Mouse (Mus musculus) adrenal gland, postnatal 10 days (tissue): ENCODE measurements around the gene Pkd1l2. TPM values are rescaled to one million over a fixed set of nuclear protein-coding genes. Genes with fewer than 3 reads are reported as not detected.

ENCODE experiments used
- DNase-seq: peaks from one replicate; pipeline ENCODE4 v3.0.0; 2021; ENCODE audit warnings: mixed read lengths
- total RNA-seq, 2 experiments: library from RNA; stranded (reverse); gene quantifications; 2 replicates each; pipeline ENCODE4 v1.2.3; 2021

Gene Pkd1l2
- total RNA-seq, 2 experiments from 2014 or later = 0.36 to 0.94 TPM

DNA sequence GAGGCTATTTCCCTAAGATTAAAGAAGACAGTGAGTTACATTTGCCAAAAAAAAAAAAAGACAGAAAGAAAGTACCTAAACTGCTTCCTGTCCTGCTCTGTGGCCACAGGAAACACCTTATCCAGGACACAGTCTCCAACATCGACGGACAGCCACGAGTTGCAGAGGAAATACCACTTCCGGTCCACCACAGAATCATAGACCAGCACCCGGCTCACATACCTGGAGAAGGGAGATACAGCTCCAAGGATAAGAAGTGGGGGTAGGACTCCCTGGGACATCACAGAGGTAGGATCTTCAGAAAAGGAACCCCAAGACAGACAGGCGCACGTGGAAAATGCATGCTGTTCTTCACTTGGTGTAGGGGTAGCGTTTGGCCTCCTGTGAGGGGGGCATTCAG lies 49.6 kb downstream of the Pkd1l2 start:
- no peak for DNase-seq

DNA sequence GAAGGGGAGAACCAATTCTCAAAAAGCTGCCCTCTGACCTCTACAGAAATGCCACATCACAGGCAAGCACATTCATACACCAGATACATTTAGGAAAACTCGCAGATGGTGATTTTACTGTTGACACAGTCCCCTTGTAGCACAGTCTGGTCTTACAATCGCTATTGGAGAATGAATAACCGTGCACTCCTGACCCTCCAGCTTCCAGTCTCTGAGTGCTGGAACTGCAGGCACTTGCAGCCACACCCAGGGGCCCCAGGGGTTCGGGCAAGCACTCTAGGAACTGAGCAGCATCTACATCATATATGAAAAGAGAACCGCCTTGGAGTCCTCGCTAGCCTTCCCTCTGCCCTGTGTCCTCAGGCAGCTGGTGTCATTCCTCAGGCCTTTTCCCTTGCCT lies 50.8 kb downstream of the Pkd1l2 start:
- no peak for DNase-seq

DNA sequence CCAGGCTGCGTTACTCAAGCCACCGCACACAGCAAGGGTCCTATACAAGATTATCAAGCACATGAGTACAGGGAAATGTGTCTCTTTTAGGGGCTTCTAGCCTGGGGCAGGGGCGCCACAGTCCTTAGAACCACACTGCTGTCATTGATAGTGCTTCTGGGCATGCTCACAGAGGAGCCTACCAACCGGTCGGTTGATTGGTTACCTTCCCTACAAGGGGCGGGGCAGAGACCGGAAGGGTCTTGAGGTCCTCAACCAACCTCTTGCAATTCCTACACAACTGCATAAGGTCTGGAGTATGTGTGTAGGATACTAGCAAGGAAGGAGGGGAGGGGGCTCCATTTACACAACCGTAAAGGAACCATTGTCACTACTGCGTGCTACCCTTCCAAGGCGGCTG lies 53.6 kb downstream of the Pkd1l2 start:
- DNase-seq = no peak

DNA sequence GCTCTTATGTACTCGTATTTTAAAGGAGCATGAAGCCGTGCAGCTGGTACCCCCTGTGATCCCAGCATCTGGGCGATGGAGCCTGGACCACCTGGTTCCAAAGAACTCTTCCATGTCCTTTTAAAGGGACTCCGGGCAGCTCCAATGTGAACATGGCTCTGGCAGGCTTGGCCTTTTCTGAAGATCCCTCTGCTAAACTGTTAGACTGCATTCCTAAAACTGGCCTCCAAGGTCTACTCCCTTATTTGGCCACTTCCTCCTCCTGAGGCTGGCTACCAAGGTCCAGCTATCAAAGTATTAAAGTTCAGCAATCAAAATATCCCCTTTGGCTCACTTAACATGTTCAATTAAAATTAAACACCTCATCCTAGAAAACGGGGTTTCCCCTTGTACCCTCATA lies 54.6 kb downstream of the Pkd1l2 start:
- no peak for DNase-seq

DNA sequence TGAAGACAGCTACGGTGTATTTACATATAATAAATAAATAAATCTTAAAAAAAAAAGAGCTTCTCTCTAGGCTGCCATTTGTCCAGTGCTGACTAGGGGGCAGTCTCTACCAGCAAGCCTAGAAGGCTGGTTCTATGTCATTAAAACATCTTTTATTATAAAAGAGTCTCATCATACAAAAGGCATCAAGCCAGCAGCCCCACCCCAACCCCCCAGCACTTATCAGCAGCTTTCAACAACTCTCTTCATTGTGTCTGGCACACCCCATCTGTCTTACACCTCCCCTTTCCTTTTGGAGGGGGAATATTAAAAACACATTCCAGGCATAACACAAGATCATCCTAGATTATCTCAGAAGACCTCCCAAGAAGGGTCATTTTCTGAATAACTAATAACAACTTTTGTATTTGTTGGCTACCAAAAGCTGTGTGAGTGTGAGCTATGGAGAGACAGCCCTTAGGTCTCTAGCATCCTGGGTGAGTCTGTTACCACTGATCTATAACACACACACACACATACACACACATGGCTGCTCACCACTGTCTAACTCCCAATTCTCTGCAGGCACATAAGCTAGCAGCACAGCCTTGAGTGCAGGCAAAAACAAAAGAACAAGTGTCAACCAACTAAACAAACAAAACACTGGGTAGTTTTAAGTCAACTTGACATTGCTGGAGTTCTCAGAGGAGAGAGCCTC lies 59.8 kb downstream of the Pkd1l2 start:
- DNase-seq = no peak

DNA sequence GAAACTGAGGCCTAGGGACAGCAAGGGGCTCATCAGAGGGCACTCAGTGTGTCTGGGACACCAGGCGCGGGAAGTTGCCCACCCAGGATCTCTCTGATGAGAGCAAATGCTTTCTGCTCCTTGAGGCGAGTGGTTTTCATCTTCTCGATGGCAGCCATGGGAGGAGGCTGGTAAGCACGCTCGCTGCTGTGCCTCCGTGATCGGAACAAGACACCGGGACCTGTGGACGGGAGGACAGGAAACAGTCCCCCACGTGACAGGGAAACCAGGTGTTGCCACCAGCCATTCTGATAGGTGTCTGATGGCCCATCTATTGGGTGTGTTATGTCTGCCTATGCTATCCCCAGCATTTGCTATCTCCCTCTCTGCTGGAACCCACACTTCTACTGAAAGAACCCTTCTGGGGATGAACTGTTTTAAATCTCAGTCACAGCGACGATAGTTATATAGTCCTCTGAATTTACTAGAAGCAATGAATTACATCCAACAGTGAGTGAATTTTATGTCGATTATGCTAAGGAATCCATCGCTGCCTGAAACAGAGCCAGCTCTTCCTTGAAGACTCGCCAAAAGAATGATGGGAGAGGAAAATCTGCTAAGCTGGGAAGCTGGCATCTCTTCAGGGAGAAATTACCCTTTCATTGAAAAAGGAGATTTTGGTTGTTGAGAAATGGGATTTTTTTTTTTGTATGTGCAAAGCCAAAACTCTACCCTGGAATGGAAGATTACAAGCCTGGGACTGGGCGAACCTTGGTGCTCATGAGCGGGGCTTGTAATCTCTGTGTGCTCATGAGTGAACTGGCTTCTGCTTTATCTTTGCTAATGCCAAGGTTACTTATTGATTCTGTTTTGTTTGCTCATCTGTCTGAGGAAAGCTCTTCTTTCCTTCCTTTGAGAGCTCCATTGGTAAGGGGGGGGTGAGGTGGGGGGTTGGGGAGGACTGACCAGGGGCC lies 62.6 kb downstream of the Pkd1l2 start:
- DNase-seq = no peak

GRCm38 (mm10) chr8:117017896-117018295 lies 64.4 kb downstream of the Pkd1l2 start:
- DNase-seq = no peak

DNA sequence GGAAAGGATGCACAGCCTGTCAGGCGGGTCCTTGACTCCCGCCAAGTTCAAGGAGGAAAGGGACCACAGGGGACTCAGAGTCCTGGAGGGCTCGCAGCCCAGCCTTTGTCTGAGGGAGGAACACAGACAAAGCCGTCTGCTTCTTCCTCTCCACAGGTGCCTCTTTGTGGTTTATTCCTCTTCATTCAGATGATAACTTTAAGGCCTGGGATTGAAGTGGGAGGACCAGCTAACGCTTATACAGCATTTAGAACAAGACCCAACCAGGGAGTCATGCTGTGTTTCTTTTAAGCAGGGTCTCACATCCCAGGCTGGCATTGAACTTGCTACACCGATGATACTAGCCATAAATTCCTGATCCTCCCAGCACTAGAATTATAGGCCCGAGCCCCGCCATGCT lies 65.2 kb downstream of the Pkd1l2 start:
- no peak for DNase-seq

- no peak for DNase-seq
Observed at GRCm38 (mm10) chr8:117015670-117016069, 66.6 kb downstream of the Pkd1l2 start.

DNA sequence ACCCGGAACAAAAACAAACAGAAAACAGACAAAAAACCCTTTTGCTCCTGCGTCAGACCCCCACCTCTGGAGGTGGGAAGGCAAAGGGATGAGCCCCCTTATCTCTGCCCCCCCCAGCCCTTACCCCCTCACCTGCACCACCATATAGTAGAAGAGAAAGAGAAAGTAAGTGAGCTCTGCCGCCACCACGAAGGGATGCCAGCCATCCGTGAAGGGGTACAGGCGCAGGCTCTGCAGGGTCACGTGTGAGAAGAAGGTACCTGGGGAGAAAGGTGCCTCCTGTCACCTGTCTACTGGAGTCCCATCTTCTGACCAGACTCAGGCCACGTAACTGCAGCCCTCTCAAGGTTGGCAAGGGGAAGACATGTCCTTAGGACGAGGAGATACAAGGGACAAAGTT lies 70.9 kb downstream of the Pkd1l2 start:
- DNase-seq = no peak

DNA sequence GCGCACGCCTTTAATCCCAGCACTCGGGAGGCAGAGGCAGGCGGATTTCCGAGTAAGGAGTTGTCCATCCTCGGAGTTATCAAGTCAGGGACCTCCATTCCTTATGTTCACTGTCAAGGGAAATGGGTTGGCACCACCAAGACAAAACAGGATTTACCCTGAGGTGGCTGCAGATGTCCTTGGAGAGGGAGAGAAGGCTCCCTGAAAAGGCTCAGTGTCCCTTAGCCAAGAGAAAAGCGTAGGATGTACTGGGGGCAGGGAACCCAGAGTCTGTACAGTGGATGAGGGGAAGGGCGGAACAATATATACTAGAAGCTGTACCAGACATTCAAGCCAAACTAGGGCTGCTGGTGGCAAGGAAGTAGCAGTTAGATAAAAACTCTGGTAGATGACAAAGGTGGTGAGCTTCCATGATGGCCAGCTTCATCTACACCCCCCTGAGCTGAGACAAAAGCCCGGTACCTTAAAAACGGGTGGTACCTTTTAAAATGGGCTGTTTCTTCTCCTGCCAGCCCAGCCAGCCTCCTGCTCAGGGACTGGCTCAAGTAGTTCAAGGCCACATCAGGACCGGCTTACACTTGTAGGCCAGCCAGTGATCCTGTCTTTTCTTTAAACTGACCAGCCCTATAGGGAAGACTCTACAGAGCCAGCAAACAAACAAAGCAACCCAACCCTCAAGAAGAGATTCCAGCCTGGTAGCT lies 88.1 kb downstream of the Pkd1l2 start:
- DNase-seq = no peak

- peak; percentile 100 for DNase-seq
Observed at GRCm38 (mm10) chr8:116993095-116993867, 89.0 kb downstream of the Pkd1l2 start, which contains the start of gene Gcsh. Gcsh (minus strand) TSS chr8:116993537.

DNA sequence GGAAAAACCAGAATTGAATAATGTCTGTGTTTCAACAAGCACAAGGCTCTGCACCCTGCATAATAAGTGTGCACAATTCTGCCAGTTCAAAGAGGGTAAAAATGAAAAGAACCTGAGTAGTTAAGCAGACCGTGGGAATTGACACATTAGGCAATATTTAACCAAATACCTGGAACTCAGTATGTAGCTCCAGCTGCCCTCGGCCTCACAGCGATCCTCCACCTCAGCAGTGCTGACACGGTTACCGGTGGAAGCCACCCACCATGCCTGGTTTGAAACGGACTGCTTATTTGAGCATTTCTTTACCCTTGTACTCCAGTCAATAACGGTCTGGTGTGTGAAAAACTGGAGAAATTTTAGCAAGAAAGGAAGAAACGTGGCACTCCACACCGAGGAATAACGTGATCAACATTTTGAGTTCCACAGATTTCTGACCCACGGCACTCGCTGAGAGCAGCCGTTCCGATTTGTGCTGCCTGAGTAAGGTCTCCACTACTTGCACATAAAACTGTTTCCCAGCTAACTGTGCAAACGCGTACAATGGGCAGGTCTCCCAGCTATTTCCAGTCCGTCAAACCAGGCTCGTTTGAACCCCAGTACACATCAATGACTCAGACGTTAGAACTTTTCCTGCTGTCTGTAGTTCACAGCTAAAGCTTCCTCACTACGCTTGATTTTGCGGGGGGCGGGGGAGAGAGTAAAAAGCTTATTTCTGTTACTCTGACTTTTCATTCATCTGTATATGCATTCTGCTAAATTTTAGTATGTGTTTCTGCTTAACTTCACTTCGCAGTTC lies 89.9 kb downstream of the Pkd1l2 start:
- peak; percentile 24 for DNase-seq

GRCm38 (mm10) chr8:116991241-116991640 lies 91.0 kb downstream of the Pkd1l2 start:
- DNase-seq = no peak

- DNase-seq = no peak
Observed at GRCm38 (mm10) chr8:116989842-116990241, 92.4 kb downstream of the Pkd1l2 start.

DNA sequence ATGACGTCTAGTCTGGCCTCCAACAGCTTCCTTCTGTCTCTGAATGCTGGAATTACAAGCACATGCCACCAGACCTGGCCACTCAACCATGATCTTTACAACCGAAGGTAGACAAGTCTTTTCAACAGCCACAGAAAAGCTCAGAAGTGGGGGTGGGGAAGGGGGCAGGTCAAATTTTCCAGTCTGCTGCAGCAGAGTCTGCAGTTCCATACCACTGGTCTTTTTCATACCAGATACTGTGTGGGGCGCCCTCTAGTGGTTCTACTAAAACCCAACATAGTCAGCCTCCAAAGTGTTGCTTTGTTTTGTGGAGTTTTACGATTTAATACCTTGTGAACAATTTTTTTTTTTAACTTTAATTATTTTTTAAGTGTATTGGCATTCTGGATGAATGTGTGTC lies 102.1 kb downstream of the Pkd1l2 start:
- peak; percentile 78 for DNase-seq

- peak; percentile 99 for DNase-seq
Observed at GRCm38 (mm10) chr8:116978631-116979256, 103.5 kb downstream of the Pkd1l2 start, which contains the start of gene 1700030J22Rik. 1700030J22Rik (minus strand) TSS chr8:116978959.

DNA sequence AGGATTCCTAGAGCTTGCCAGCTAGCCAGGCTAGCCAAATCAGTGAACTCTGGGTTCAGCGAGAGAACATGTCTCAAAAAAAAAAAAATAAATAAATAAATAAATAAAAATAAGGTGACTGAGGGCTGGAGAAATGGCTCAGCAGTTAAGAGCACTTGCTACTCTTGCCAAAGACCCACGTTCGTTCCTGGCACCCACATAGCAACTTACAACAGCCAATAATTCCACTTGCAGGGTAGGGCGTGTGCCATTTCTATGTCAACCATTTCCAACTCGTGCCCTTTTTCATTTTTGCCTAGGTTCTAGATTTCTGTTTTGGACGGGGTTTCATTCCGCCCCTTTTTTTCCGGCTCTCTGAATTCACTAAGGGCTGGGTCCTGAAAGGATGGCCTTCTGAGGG lies 104.2 kb downstream of the Pkd1l2 start:
- no peak for DNase-seq

DNA sequence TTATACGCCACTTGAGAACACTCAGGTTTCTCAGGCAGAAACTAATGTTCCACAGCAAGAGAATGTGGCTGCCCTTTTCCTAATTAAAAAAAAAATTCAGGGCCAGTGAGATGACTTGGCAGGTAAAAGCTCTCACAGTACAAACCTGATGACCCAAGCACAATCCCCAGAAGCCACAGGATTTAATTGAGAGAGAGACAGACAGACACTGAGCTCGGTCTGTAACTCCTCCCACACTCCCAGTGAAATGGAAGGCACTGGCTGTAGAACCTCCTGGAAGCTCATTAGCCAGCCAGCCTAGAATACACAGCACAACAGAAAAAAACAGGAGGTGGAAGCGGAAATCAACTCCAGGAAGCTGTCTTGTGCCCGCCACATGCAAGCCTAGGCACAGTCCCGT lies 106.6 kb downstream of the Pkd1l2 start:
- DNase-seq = no peak

- DNase-seq = no peak
Observed at GRCm38 (mm10) chr8:116975066-116975465, 107.2 kb downstream of the Pkd1l2 start.

GRCm38 (mm10) chr8:116969531-116969930 lies 112.7 kb downstream of the Pkd1l2 start:
- DNase-seq = no peak
